ENCODE assay signal across 8 mouse cellular contexts in the genomic region with DNA sequence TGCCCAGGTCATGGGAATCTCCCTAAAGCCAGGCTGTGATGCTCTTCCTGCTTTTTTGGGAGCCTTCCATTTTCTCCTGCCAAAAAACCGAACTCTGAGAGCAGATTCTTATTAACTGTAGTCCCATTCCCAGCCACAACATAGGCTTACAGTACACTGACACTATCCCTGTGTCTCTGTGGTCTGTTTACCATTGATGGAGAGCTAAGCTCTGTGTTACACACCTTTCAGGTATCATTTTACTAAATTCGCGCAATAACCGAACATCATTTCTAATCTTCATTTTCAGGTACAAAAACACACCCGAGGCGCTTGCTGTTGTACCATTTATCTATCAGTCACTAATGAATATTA. TPM values are rescaled to one million over a fixed set of nuclear protein-coding genes. Genes with fewer than 3 reads are reported as not detected.
DNase-seq lines count a peak whose midpoint lies in the region; ATAC-seq and TF ChIP-seq lines count a peak whose summit lies in the region.

No protein-coding gene starts in this region.

- WGBS in lung, embryonic 14.5 days: 45% methylated on average over 6 of the region's 6 CpGs
- 46% methylated on average over 6 of the region's 6 CpGs for WGBS in limb, embryonic 13.5 days
- WGBS in small intestine, adult 2 months: 36% methylated on average over 6 of the region's 6 CpGs

- DNase-seq in lung, embryonic 14.5 days: no peak
- no peak for DNase-seq in lung, postnatal 25 days (ENCODE audit: low spot score)
- DNase-seq in thymus, postnatal 14 days: no peak
- DNase-seq in right cerebral cortex, postnatal 14 days: no peak
- no peak for DNase-seq in testis, postnatal 14 days (ENCODE audit: low spot score)

- no peak for TF ChIP-seq CTCF in lung, embryonic 14.5 days (IDR thresholded peaks at IDR 0.05; ENCODE audit: low read depth)
- TF ChIP-seq CTCF in small intestine, adult 2 months (IDR thresholded peaks at IDR 0.05; ENCODE audit: extremely low read depth, insufficient read length, insufficient replicate concordance, low read depth, low read length): no peak

- no peak overlapping the region for H3K27ac ChIP-seq in lung, embryonic 14.5 days (ENCODE audit: low read depth)
- H3K27ac ChIP-seq in limb, embryonic 13.5 days: no peak overlapping the region
- H3K27ac ChIP-seq in small intestine, adult 2 months (ENCODE audit: insufficient read depth, low read depth, low read length): no peak overlapping the region

- peaks cover 9% of the 10 kb centered on the region; the same call in 1 of the 2 replicates for H3K27me3 ChIP-seq in lung, embryonic 14.5 days (ENCODE audit: insufficient read depth, low read length)
- peaks cover 39% of the 10 kb centered on the region for H3K27me3 ChIP-seq in erythroblast, embryonic 14.5 days (ENCODE audit: control insufficient read depth)
- peaks cover 16% of the 10 kb centered on the region for H3K27me3 ChIP-seq in limb, embryonic 13.5 days
- H3K27me3 ChIP-seq in small intestine, adult 2 months (ENCODE audit: control insufficient read depth, insufficient read depth, low read length): no peaks in the 10 kb centered on the region

- H3K9ac ChIP-seq in lung, embryonic 14.5 days: no peak overlapping the region
- H3K9ac ChIP-seq in limb, embryonic 13.5 days: no peak overlapping the region

- TF ChIP-seq POLR2A in small intestine, adult 2 months (IDR thresholded peaks at IDR 0.05; ENCODE audit: low read depth, low read length): no peak

- no peaks in the 10 kb centered on the region for H3K4me1 ChIP-seq in lung, embryonic 14.5 days (ENCODE audit: insufficient read depth)
- peaks cover 22% of the 10 kb centered on the region for H3K4me1 ChIP-seq in erythroblast, embryonic 14.5 days (ENCODE audit: control insufficient read depth)
- peaks cover 14% of the 10 kb centered on the region; the same call in 1 of the 2 replicates for H3K4me1 ChIP-seq in limb, embryonic 13.5 days
- H3K4me1 ChIP-seq in small intestine, adult 2 months (ENCODE audit: control insufficient read depth, insufficient read depth, insufficient read length, low read length): 0 out of 2 replicates have a peak, but pooled peaks cover 2% of the 10 kb centered on the region

- H3K4me3 ChIP-seq in lung, embryonic 14.5 days (ENCODE audit: low read depth, low read length): peak overlapping the region; percentile 64
- H3K4me3 ChIP-seq in erythroblast, embryonic 14.5 days (replicated peaks): peak overlapping the region; percentile 76
- H3K4me3 ChIP-seq in limb, embryonic 13.5 days: peak overlapping the region; percentile 75
- peak overlapping the region; percentile 17 for H3K4me3 ChIP-seq in small intestine, adult 2 months (ENCODE audit: low read depth, low read length)

- ATAC-seq in lung, embryonic 14.5 days (ENCODE audit: insufficient read depth): no peak; the same call in 1 of the 2 replicates
- ATAC-seq in limb, embryonic 13.5 days (ENCODE audit: low FRiP score, low read depth): peak; percentile 34; the same call in 1 of the 2 replicates

- H3K9me3 ChIP-seq in lung, embryonic 14.5 days (ENCODE audit: low read depth, low read length): no peaks in the 10 kb centered on the region
- no peaks in the 10 kb centered on the region for H3K9me3 ChIP-seq in erythroblast, embryonic 14.5 days (ENCODE audit: control insufficient read depth, low read length)
- no peaks in the 10 kb centered on the region for H3K9me3 ChIP-seq in limb, embryonic 13.5 days

- H3K36me3 ChIP-seq in lung, embryonic 14.5 days (ENCODE audit: insufficient read depth): no peaks in the 10 kb centered on the region
- H3K36me3 ChIP-seq in erythroblast, embryonic 14.5 days (ENCODE audit: control insufficient read depth): no peaks in the 10 kb centered on the region
- no peaks in the 10 kb centered on the region for H3K36me3 ChIP-seq in limb, embryonic 13.5 days
- no peaks in the 10 kb centered on the region for H3K36me3 ChIP-seq in small intestine, adult 2 months (ENCODE audit: control insufficient read depth, insufficient read depth, low read length)

- peak overlapping the region; percentile 82 for H3K4me2 ChIP-seq in lung, embryonic 14.5 days
- peak overlapping the region; percentile 98 for H3K4me2 ChIP-seq in limb, embryonic 13.5 days (replicated peaks)

RNA-seq across cellular contexts. Expression of a gene that starts 0.4 kb away (rescaled TPM):
- 20.7 and 22.2 TPM in 2 replicates for polyA plus RNA-seq in lung, embryonic 14.5 days (2014; fragmentation: Nextera tagmentation; extraction: Ambion mirVana)
- polyA plus RNA-seq in erythroblast, embryonic 14.5 days (2012): 0.02 and 0.03 TPM in 2 replicates
- polyA plus RNA-seq in limb, embryonic 13.5 days (2015; fragmentation: Nextera tagmentation; extraction: Ambion mirVana): 20.8 and 20.9 TPM in 2 replicates
- 3.6 and 7.0 TPM in 2 replicates for polyA plus RNA-seq in small intestine, adult 2 months (2012; rRNA removed)

RNA-seq across cellular contexts. Expression of a gene that starts 28.5 kb away (rescaled TPM):
- 41.2 and 46.5 TPM in 2 replicates for polyA plus RNA-seq in lung, embryonic 14.5 days (2014; fragmentation: Nextera tagmentation; extraction: Ambion mirVana)
- polyA plus RNA-seq in erythroblast, embryonic 14.5 days (2012): 0.11 and 0.13 TPM in 2 replicates
- 48.5 and 55.8 TPM in 2 replicates for polyA plus RNA-seq in limb, embryonic 13.5 days (2015; fragmentation: Nextera tagmentation; extraction: Ambion mirVana)
- polyA plus RNA-seq in small intestine, adult 2 months (2012; rRNA removed): 19.4 and 27.2 TPM in 2 replicates

Comparison
In these comparisons a context has a peak if more than half of its experiments do, and no peak if none do; other contexts are left out.
1. H3K4me3 ChIP-seq: peak in every context shown above with its lines; median percentile 76 in erythroblast, embryonic 14.5 days; 75 in limb, embryonic 13.5 days; 64 in lung, embryonic 14.5 days; 17 in small intestine, adult 2 months.
2. RNA of a gene that starts 28.5 kb away (polyA plus RNA-seq): 48.5 to 55.8 TPM in limb, embryonic 13.5 days, 41.2 to 46.5 TPM in lung, embryonic 14.5 days and 19.4 to 27.2 TPM in small intestine, adult 2 months; 0.11 to 0.13 TPM in erythroblast, embryonic 14.5 days; every median in the first group is over 10 times any median in the second.